Mouse (Mus musculus) midbrain, embryonic 13.5 days (tissue): ENCODE measurements around the gene Olfr1223. TPM values are rescaled to one million over a fixed set of nuclear protein-coding genes. Genes with fewer than 3 reads are reported as not detected.
"Not testable (repeated sequence)": the region's sequence is repeated elsewhere in the genome, so short reads cannot be mapped to it uniquely, and the experiment has no call there.

Source experiments
- ATAC-seq: fragments of 200-750 bp; cut with Nextera tagmentation; 2 replicates; pipeline ENCODE4 v1.8.0; 2017; ENCODE audit warnings: mild to moderate bottlenecking, moderate TSS enrichment, moderate library complexity
- H3K27ac ChIP-seq: fragments of 300-500 bp; sonication (generic); 2 replicates; pipeline ENCODE4 v1.5.1; 2015; ENCODE audit warnings: inconsistent platforms, mild to moderate bottlenecking, moderate library complexity
- H3K27me3 ChIP-seq: fragments of 300-500 bp; sonication (generic); 2 replicates; pipeline ENCODE4 v1.6.1; 2015; ENCODE audit warnings: mild to moderate bottlenecking, inconsistent platforms
- H3K36me3 ChIP-seq: fragments of 300-500 bp; sonication (generic); 2 replicates; pipeline ENCODE4 v1.6.1; 2015; ENCODE audit warnings: mild to moderate bottlenecking, inconsistent platforms
- H3K4me1 ChIP-seq: fragments of 300-500 bp; sonication (generic); replicated peaks from 2 replicates; pipeline ENCODE4 v1.6.1; 2015; ENCODE audit warnings: inconsistent platforms
- H3K4me2 ChIP-seq: fragments of 300-500 bp; sonication (generic); replicated peaks from 2 replicates; pipeline ENCODE4 v1.6.1; 2015; ENCODE audit warnings: moderate library complexity, mild to moderate bottlenecking, inconsistent platforms
- H3K4me3 ChIP-seq: fragments of 300-500 bp; sonication (generic); replicated peaks from 2 replicates; pipeline ENCODE4 v1.5.1; 2015; ENCODE audit warnings: mild to moderate bottlenecking, inconsistent platforms
- H3K9ac ChIP-seq: fragments of 300-500 bp; sonication (generic); replicated peaks from 2 replicates; pipeline ENCODE4 v1.6.1; 2015; ENCODE audit warnings: mild to moderate bottlenecking, inconsistent platforms
- H3K9me3 ChIP-seq: fragments of 300-500 bp; sonication (generic); 2 replicates; pipeline ENCODE4 v1.6.1; 2016; ENCODE audit warnings: mild to moderate bottlenecking, inconsistent platforms
- WGBS: fragments of 180-500 bp; shearing (Covaris S2); methylation state at CpG from one replicate; pipeline ENCODE4 v1.1.7; 2015; 5-methylcytosine and 5-hydroxymethylcytosine counted together
- polyA plus RNA-seq: library from polyadenylated mRNA; unstranded; fragments of >200 nt; fragmentation: Nextera tagmentation; extraction: Ambion mirVana; gene quantifications from 2 replicates; pipeline ENCODE4 v1.2.1, GENCODE M21; 2015

Gene Olfr1223
- polyA plus RNA-seq, result not detected in 2 replicates

GRCm38 (mm10) chr2:89151460-89151859 lies at the start of gene Olfr1223:
Gene Olfr1223, minus strand, starts transcription at chr2:89151560.
- H3K27ac ChIP-seq, result no peak within 1 kb of the TSS
- H3K4me2 ChIP-seq, result no peak within 1 kb of the TSS
- no peak within 1 kb of the TSS for H3K9ac ChIP-seq
- no peaks in the 10 kb centered on the region for H3K27me3 ChIP-seq
- no peaks in the 10 kb centered on the region for H3K9me3 ChIP-seq
- WGBS, result 67% methylated on average over 1 of the region's 1 CpGs
- H3K4me3 ChIP-seq, result no peak within 1 kb of the TSS
- ATAC-seq, result no peak
- no peaks in the 10 kb centered on the region for H3K36me3 ChIP-seq
- no peaks in the 10 kb centered on the region for H3K4me1 ChIP-seq

GRCm38 (mm10) chr2:89199948-89200347 lies 48.6 kb upstream of the Olfr1223 start, which contains the start of gene Olfr1226:
Gene Olfr1226, minus strand, starts transcription at chr2:89200048.
- H3K4me1 ChIP-seq, result no peaks in the 10 kb centered on the region
- WGBS, result 72% methylated on average over 2 of the region's 2 CpGs
- ATAC-seq, result no peak

GRCm38 (mm10) chr2:89196325-89196982 lies 45.1 kb upstream of the Olfr1223 start:
- H3K4me1 ChIP-seq, result no peaks in the 10 kb centered on the region
- WGBS, result 94% methylated on average over 3 of the region's 3 CpGs
- H3K4me3 ChIP-seq, result no peak overlapping the region
- no peak overlapping the region for H3K9ac ChIP-seq
- H3K36me3 ChIP-seq, result no peaks in the 10 kb centered on the region
- no peak overlapping the region for H3K4me2 ChIP-seq
- no peaks in the 10 kb centered on the region for H3K9me3 ChIP-seq
- H3K27me3 ChIP-seq, result no peaks in the 10 kb centered on the region
- ATAC-seq, result no peak
- H3K27ac ChIP-seq, result no peak overlapping the region

More at GRCm38 (mm10) chr2:89199948-89200347, 48.6 kb upstream of the Olfr1223 start, which contains the start of gene Olfr1226:
- H3K4me2 ChIP-seq, result no peak within 1 kb of the TSS
- H3K27me3 ChIP-seq, result no peaks in the 10 kb centered on the region
- H3K4me3 ChIP-seq, result no peak within 1 kb of the TSS
- H3K27ac ChIP-seq, result no peak within 1 kb of the TSS
- H3K36me3 ChIP-seq, result no peaks in the 10 kb centered on the region
- H3K9ac ChIP-seq, result no peak within 1 kb of the TSS
- H3K9me3 ChIP-seq, result no peaks in the 10 kb centered on the region

- no peaks in the 10 kb centered on the region for H3K36me3 ChIP-seq
- H3K4me2 ChIP-seq, result no peak within 1 kb of the TSS
- H3K27ac ChIP-seq, result no peak within 1 kb of the TSS
- H3K4me1 ChIP-seq, result no peaks in the 10 kb centered on the region
- no peaks in the 10 kb centered on the region for H3K27me3 ChIP-seq
- no peak within 1 kb of the TSS for H3K4me3 ChIP-seq
- 93% methylated on average over 1 of the region's 1 CpGs for WGBS
- H3K9me3 ChIP-seq, result no peaks in the 10 kb centered on the region
- ATAC-seq, result no peak
- H3K9ac ChIP-seq, result no peak within 1 kb of the TSS
Observed at GRCm38 (mm10) chr2:89174569-89174968, 23.2 kb upstream of the Olfr1223 start, which contains the start of gene Olfr1225. Gene Olfr1225, minus strand, starts transcription at chr2:89174669.

DNA sequence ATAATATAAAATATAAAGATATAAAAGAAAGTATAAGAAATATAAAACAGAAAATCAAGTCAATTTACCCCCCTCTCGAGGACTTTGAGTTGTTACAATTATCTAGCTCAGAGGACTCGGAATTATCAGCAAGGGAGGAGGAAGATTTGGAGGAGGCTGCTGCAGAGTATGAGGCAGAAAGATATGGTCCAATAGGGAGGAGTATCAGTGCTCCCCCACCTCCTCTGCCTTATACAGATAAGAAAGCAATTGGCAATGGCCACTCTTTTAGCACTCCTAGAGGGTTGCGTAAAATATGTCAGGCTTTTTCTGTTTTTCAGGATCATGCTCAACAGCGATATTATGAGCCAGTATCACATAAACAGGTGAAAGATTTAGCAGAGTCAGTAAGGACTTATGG lies 13.4 kb upstream of the Olfr1223 start:
- not testable (repeated sequence) for H3K27me3 ChIP-seq, H3K4me2 ChIP-seq, H3K36me3 ChIP-seq, H3K27ac ChIP-seq, ATAC-seq, H3K9ac ChIP-seq, H3K9me3 ChIP-seq, H3K4me1 ChIP-seq, H3K4me3 ChIP-seq
- WGBS, result 95% methylated on average over 4 of the region's 4 CpGs

- not testable (repeated sequence) for H3K9me3 ChIP-seq, H3K9ac ChIP-seq, H3K4me1 ChIP-seq, H3K4me2 ChIP-seq, H3K36me3 ChIP-seq, H3K27ac ChIP-seq, ATAC-seq, H3K4me3 ChIP-seq, H3K27me3 ChIP-seq
- WGBS, result 95% methylated on average over 8 of the region's 8 CpGs
Observed at GRCm38 (mm10) chr2:89163991-89164390, 12.6 kb upstream of the Olfr1223 start, which contains the start of gene Olfr1224-ps1. Gene Olfr1224-ps1, minus strand, starts transcription at chr2:89164091.

DNA sequence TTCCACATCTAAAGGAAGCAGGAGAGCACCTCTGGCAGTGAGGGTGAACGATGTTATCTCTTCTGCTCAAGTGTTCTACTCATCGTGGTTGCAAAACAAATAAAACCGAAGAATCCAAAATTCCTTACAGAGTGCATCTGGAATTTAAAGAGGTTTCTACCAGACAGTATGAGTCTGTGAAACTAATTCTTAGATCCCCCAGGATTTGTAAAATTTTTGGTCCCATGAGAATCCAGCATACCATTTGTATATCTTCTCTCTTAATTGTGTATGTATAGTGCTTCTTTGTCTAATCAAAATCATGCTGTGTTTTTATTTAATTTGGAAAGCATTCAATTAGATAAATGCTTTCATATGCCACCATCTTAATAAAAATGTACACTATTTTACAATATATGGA lies 18.4 kb downstream of the Olfr1223 start, which contains the start of gene Olfr1222:
Gene Olfr1222, minus strand, starts transcription at position 101 of the 400 bp plus-strand sequence.
- 86% methylated on average over 3 of the region's 3 CpGs for WGBS
- no peaks in the 10 kb centered on the region for H3K4me1 ChIP-seq
- no peaks in the 10 kb centered on the region for H3K9me3 ChIP-seq
- no peak within 1 kb of the TSS for H3K9ac ChIP-seq
- H3K4me3 ChIP-seq, result no peak within 1 kb of the TSS
- no peak within 1 kb of the TSS for H3K27ac ChIP-seq
- H3K36me3 ChIP-seq, result no peaks in the 10 kb centered on the region
- no peaks in the 10 kb centered on the region for H3K27me3 ChIP-seq
- H3K4me2 ChIP-seq, result no peak within 1 kb of the TSS
- no peak for ATAC-seq

- WGBS, result 95% methylated on average over 2 of the region's 2 CpGs
- Histone ChIP-seq H3K4me1 (no peaks in the 10 kb centered on the region), H3K4me2 (no peak within 1 kb of the TSS), H3K27me3 (no peaks in the 10 kb centered on the region), H3K36me3 (no peaks in the 10 kb centered on the region), H3K27ac (no peak within 1 kb of the TSS), H3K9me3 (no peaks in the 10 kb centered on the region), H3K9ac (no peak within 1 kb of the TSS), H3K4me3 (no peak within 1 kb of the TSS)
- ATAC-seq, result no peak
Observed at GRCm38 (mm10) chr2:89117183-89117582, 34.2 kb downstream of the Olfr1223 start, which contains the start of gene Olfr1221. Gene Olfr1221, minus strand, starts transcription at chr2:89117283.

DNA sequence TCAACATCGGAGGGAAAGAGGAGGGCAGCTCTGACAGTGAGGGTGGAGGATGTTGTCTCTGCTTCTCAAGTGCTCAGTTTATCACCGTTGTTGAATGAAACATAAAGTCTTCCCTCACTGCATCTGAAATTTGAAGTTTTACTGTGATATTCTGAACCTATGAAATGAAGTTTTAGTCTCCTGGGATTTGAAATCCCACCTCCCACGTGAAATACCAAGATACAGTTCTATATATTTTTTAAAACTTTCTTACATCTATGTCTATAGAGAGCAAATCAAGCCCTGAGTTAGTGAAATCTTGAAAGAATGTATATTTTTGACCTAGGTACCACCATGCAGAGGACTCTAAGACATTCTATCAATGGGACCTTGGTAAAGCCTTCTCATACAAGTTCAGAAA lies 44.6 kb downstream of the Olfr1223 start, which contains the start of gene Olfr1220:
Gene Olfr1220, minus strand, starts transcription at position 101 of the 400 bp plus-strand sequence.
- no peak within 1 kb of the TSS for H3K27ac ChIP-seq
- 79% methylated on average over 3 of the region's 3 CpGs for WGBS

DNA sequence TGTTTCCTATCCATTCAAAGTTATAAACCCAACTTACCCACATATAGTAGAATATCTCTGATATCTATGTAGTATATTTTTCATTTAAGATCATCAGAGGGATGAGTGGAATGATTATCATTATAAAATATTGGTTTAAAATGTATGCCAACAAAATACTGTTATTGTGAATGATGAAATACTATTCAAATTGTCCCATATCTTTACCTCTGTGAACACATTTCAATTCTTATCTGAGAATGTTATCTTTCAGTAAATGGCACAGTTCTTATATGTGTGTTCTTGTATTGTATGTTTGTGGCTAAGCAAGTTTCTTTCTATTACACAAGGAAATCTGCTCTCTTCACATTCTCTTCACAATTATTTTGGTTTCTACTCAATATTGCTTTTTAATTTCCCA lies 45.7 kb downstream of the Olfr1223 start:
- no peak overlapping the region for H3K9ac ChIP-seq
- no peaks in the 10 kb centered on the region for H3K4me1 ChIP-seq
- ATAC-seq, result no peak
- peaks cover 4% of the 10 kb centered on the region; the same call in 1 of the 2 replicates for H3K9me3 ChIP-seq
- H3K27me3 ChIP-seq, result no peaks in the 10 kb centered on the region
- no peak overlapping the region for H3K4me3 ChIP-seq
- H3K4me2 ChIP-seq, result no peak overlapping the region
- H3K36me3 ChIP-seq, result no peaks in the 10 kb centered on the region
- no peak overlapping the region for H3K27ac ChIP-seq

More for the DNA sequence above, 44.6 kb downstream of the Olfr1223 start, which contains the start of gene Olfr1220:
- H3K9me3 ChIP-seq, result peaks cover 4% of the 10 kb centered on the region; the same call in 1 of the 2 replicates
- H3K4me3 ChIP-seq, result no peak within 1 kb of the TSS
- H3K4me2 ChIP-seq, result no peak within 1 kb of the TSS
- H3K27me3 ChIP-seq, result no peaks in the 10 kb centered on the region
- ATAC-seq, result no peak
- H3K4me1 ChIP-seq, result no peaks in the 10 kb centered on the region
- no peaks in the 10 kb centered on the region for H3K36me3 ChIP-seq
- H3K9ac ChIP-seq, result no peak within 1 kb of the TSS

DNA sequence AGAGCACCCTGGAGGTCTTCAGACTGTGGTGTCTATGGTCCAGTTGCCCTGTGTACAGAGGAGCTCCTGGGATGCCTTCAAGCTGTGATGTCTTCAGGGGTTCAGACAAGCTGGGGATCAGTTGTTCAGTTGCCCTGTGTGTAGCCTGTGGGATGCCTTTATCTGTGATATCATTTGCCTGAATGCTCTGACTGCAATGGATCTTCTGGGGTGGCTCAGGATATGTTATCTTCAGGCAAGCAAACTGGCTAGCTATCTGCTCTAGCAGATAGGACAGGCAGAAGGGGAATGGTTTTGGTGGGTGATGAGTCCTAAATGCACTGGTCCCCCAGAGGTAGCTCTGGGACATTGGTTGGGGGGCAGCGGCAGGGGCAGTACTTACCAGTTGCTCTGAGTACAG lies 57.5 kb downstream of the Olfr1223 start:
- ATAC-seq, result no peak
- 93% methylated on average over 1 of the region's 1 CpGs for WGBS
- H3K4me1 ChIP-seq, result no peaks in the 10 kb centered on the region
- no peaks in the 10 kb centered on the region for H3K27me3 ChIP-seq
- H3K9ac ChIP-seq, result no peak overlapping the region
- H3K27ac ChIP-seq, result no peak overlapping the region
- no peaks in the 10 kb centered on the region for H3K9me3 ChIP-seq
- H3K4me3 ChIP-seq, result no peak overlapping the region
- no peak overlapping the region for H3K4me2 ChIP-seq
- H3K36me3 ChIP-seq, result no peaks in the 10 kb centered on the region
